Mouse (Mus musculus): ENCODE results near the gene Rsu1. TPM values are rescaled to one million over a fixed set of nuclear protein-coding genes. Genes with fewer than 3 reads are reported as not detected.

Gene Rsu1
- total RNA-seq, 1 experiment from 2014 or later: 137 TPM

DNA sequence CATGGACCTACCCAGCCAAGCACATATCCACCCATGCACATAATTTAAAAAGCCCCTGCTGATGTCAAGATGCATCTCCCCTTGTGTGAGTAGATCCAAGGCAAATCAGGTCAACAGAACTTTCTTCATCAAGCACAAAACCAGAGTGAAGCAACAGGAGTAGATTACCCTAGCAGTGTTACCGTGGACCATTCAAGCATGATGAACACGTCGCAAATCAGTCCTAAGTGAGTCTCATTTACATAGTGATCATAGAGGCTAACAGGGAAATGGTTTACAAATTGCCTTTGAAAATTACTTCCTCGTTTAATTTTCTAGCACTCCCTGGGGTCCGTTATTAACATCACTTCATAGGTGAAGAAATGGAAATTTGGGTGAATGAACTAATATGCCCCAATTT lies 100.6 kb downstream of the Rsu1 start:
- ATAC-seq (replicated peaks; ENCODE audit: low read depth, poor library complexity, severe bottlenecking): no peak

- ATAC-seq (replicated peaks; ENCODE audit: low read depth, poor library complexity, severe bottlenecking): no peak
Observed at GRCm38 (mm10) chr2:13169962-13170361, 101.3 kb downstream of the Rsu1 start.

DNA sequence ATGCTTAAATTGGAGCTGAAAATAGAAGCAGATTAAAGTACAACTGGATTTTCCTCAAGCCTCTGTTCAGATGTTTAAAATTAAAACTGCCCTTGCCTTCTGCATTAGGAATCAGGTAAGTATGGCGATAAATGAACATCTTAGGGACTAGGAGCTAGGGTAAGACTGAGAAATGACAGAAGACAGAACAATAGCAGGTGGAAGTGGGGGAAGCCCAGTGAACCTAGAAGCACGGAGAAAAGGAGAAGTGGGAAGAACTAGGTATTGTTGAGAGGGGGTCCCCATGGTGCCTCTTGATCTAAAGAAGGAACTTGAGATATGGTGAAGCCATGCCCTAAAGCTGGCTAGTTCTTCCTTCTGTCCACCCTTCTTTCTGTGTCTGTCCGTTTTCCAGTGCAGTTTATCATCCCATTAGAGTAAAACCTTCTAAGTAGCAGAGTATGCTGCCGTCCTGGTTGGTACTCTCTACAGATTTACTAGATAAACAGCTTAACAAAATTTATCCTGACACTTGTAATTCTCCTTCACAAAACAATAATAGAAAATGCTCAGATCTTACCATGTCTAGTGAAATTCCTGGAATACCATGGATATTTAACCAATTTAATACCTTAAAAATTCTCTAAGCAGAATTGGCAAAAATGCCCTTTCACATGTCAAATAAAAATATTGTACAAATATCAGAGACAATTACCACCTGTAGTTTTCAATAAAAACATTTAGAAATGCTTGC lies 101.9 kb downstream of the Rsu1 start:
- ATAC-seq (replicated peaks; ENCODE audit: low read depth, poor library complexity, severe bottlenecking): peak; percentile 52; the same call in 1 of the 2 replicates

DNA sequence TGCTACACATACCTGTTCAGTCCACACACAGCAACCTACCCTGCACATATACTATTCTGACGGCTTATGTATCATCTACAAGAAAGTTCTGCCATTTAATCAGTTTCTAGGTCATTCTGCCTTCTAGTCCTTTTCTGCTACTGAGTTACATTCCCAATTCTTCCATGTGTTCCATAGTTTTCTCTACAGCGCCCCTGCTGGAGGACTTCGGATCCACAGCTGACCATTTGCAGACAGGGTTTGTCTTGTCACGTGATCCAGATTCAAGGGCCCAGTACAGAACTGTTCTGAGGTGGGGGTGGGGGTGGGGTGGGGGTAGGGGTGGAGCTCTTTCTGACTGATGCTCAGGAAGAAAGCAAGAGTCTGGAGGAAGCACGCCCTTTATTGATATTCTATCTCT lies 102.5 kb downstream of the Rsu1 start:
- ATAC-seq (replicated peaks; ENCODE audit: low read depth, poor library complexity, severe bottlenecking): no peak

- no peak for ATAC-seq (replicated peaks; ENCODE audit: low read depth, poor library complexity, severe bottlenecking)
Observed at GRCm38 (mm10) chr2:13161717-13162116, 109.5 kb downstream of the Rsu1 start.

- no peak for ATAC-seq (replicated peaks; ENCODE audit: low read depth, poor library complexity, severe bottlenecking)
Observed at GRCm38 (mm10) chr2:13145245-13145644, 126.0 kb downstream of the Rsu1 start.

- ATAC-seq (replicated peaks; ENCODE audit: low read depth, poor library complexity, severe bottlenecking): no peak
Observed at GRCm38 (mm10) chr2:13134890-13135289, 136.3 kb downstream of the Rsu1 start.

DNA sequence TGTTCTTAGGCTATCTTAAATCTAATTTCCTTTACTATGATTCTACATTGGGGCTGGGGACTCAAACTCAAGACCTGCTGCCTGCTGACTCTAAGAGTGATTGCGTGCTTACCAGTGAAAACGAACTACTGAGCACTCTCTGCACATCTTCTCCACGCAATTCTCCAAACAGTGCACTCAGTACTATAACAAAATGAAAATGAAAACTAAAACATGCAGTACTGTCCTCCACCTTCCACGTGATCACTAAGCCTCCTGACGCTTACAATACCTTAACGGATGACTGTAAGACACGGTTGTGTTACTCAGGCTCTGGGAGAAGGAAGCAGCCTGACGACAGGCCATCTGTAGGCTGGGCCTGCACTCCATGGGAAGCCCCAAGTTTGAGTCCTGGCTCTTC lies 138.4 kb downstream of the Rsu1 start:
- no peak for ATAC-seq (replicated peaks; ENCODE audit: low read depth, poor library complexity, severe bottlenecking)

DNA sequence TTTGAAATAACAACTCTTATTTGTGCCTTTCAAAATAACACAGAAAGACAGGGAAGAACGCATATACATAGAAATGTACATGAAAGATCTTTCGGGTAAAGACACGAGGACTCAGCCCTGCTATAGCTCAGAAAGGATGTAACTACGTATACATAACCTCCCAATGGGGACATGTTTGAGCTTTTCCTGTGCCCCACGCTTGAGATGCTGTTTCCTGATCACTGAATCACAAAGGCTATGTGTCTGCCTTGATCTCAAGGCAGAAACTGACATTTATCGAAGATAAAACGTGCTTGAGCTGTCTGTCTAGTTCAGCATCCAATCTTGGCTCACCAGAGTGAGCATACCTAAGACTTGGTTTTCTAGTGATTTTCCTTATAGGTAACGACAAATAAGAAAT lies 138.8 kb downstream of the Rsu1 start:
- no peak for ATAC-seq (replicated peaks; ENCODE audit: low read depth, poor library complexity, severe bottlenecking)

DNA sequence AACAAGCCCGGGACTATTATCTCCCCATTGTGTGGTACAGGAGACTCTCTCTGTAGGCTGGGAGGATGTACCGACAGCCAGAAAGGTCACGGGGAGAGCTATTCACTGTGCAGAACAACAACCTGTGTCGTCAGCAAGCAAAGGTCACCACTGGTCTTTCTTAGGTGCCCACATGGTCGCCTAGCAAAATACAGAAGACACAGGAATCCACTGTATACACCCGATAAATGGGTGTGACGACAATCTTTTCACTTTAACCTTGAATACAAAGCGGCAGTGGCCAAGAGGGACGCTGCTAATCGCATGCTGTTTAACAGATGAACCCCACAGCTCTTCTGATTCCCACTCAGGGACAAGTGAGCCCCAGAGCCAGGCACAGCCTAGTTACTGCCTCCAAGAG lies 141.4 kb downstream of the Rsu1 start:
- no peak for ATAC-seq (replicated peaks; ENCODE audit: low read depth, poor library complexity, severe bottlenecking)

DNA sequence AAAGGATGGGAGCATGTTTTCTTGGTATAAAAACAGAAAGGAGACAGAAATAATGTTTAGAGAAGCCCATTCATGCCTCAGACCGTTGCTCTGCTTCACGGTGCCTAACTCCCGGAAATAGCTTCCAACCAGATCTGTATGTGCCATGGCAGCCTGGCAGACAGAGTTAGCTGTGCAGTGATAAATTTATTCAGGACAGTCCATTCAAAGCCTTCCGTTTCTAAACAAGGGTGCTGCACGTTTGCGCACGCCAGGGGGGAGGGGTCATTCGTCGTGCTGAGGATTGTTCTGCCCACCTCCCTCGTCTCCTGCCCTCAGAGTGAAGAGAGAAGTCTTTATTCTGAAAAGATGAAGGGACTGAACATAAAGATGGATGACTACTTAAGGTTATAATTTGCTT lies 141.9 kb downstream of the Rsu1 start:
- no peak for ATAC-seq (replicated peaks; ENCODE audit: low read depth, poor library complexity, severe bottlenecking)

DNA sequence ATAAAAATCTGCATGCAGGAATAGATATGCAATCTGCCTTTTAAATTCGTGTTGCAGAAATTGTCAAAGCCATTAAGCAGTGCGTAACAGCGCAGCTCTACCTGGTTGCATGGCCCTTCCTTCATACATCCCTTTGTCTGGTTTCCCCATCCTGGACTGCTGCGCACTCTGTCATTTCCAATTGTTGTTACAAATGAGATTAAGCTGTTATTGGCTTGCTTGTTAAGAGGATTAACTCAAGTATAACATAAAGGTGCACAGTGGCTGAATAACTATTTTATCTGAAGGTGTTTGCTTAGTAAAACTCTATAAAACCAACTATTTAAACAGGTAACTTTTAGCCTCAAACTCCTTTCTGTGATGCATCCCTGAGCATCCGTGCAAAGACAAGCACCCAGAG lies 150.8 kb downstream of the Rsu1 start:
- no peak for ATAC-seq (replicated peaks; ENCODE audit: low read depth, poor library complexity, severe bottlenecking)

GRCm38 (mm10) chr2:13117896-13118295 lies 153.3 kb downstream of the Rsu1 start:
- ATAC-seq (replicated peaks; ENCODE audit: low read depth, poor library complexity, severe bottlenecking): no peak

- ATAC-seq (replicated peaks; ENCODE audit: low read depth, poor library complexity, severe bottlenecking): no peak
Observed at GRCm38 (mm10) chr2:13106531-13106930, 164.7 kb downstream of the Rsu1 start.

DNA sequence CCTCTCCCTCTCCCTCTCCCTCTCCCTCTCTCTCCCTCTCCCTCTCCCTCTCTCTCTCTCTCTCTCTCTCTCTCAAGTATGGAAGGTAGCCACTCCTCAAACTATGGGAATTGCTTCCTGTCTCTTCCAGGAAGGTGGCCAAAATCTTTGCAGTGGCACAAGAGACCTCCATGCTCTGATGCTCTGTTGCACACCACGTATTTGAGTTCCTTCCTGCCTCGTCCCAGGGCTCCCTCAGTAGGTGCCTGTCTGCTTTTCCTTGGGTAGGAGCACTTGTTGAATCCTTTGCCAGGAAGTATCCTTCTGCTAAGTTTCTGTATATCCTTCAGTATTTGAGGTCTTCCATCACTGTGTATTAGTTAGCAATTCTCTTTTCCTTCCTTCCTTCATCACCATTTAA lies 166.8 kb downstream of the Rsu1 start:
- no peak for ATAC-seq (replicated peaks; ENCODE audit: low read depth, poor library complexity, severe bottlenecking)

- no peak for ATAC-seq (replicated peaks; ENCODE audit: low read depth, poor library complexity, severe bottlenecking)
Observed at GRCm38 (mm10) chr2:13103797-13104200, 167.4 kb downstream of the Rsu1 start.

DNA sequence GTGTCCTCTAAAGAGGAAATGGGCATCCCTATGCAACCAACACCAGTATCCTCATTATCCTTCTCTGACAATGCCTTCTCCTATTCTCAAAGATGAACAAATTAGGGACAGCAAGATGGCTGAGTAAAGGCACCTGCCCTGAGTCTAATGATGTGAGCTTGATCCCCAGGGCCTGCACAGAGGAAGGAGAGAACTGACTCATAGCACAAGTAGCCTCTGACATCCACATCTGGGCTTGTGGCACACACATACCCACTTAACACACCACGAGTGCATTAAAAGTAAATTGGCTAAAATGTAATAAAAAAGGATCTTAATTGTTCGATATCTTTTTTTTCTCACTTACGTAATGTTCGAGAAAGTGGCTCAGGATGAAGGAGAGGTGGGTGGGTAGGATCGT lies 177.2 kb downstream of the Rsu1 start:
- no peak for ATAC-seq (replicated peaks; ENCODE audit: low read depth, poor library complexity, severe bottlenecking)

GRCm38 (mm10) chr2:13093570-13093969 lies 177.6 kb downstream of the Rsu1 start:
- no peak for ATAC-seq (replicated peaks; ENCODE audit: low read depth, poor library complexity, severe bottlenecking)

- ATAC-seq (replicated peaks; ENCODE audit: low read depth, poor library complexity, severe bottlenecking): no peak
Observed at GRCm38 (mm10) chr2:13091399-13092015, 179.7 kb downstream of the Rsu1 start.

- no peak for ATAC-seq (replicated peaks; ENCODE audit: low read depth, poor library complexity, severe bottlenecking)
Observed at GRCm38 (mm10) chr2:13090841-13091240, 180.4 kb downstream of the Rsu1 start.

- ATAC-seq (replicated peaks; ENCODE audit: low read depth, poor library complexity, severe bottlenecking): no peak
Observed at GRCm38 (mm10) chr2:13089861-13090260, 181.4 kb downstream of the Rsu1 start.

DNA sequence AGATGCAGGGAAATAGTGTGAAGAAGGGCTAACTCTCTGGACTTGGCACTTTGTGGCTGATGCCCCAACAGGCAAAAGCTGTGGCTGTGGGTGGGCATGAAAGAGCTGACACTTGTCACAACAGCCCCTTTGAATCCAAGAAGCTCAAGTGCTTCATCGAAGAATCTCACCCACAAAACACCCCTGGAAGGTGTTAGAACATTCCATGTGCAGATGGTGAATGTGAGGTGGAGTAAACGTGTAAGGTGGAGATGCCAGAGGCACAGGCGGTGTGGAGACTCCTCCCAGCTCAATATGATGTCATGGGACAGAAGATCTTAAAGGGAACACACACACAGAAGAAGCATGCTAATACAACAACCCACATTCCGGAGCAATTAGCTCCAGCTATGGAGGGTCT lies 182.9 kb downstream of the Rsu1 start:
- no peak for ATAC-seq (replicated peaks; ENCODE audit: low read depth, poor library complexity, severe bottlenecking)

All from common myeloid progenitor, adult 5-6 weeks (primary cell).